Mouse (Mus musculus): ENCODE measurements around the gene Hoxa2. TPM values are rescaled to one million over a fixed set of nuclear protein-coding genes. Genes with fewer than 3 reads are reported as not detected.

The Hoxa2 gene
- polyA plus RNA-seq, 1 experiment from 2014 or later = 0.10 TPM

GRCm38 (mm10) chr6:52191860-52192550, 27.4 kb upstream of the Hoxa2 start:
- Histone ChIP-seq H3K4me2 (ENCODE audit: low read length) (peak overlapping the region; percentile 43), H3K9ac (ENCODE audit: low read depth, low read length) (no peak overlapping the region), H3K27me3 (ENCODE audit: control insufficient read depth, insufficient read depth, low read depth, low read length) (peaks cover 95% of the 10 kb centered on the region), H3K4me1 (ENCODE audit: control insufficient read depth, insufficient read depth, low read length) (peaks cover 6% of the 10 kb centered on the region; the same call in 1 of the 2 replicates), H3K27ac (ENCODE audit: low read length) (no peak overlapping the region), H3K4me3 (ENCODE audit: low read depth, low read length) (peak overlapping the region; percentile 28), H3K36me3 (ENCODE audit: control insufficient read depth, insufficient read depth, low read length) (no peaks in the 10 kb centered on the region), H3K9me3 (replicated peaks; ENCODE audit: control insufficient read depth, low read length, poor library complexity, severe bottlenecking) (no peaks in the 10 kb centered on the region)
- no peak for ATAC-seq
- under 1% methylated on average over 43 of the region's 55 CpGs for WGBS

GRCm38 (mm10) chr6:52190906-52191810, 26.5 kb upstream of the Hoxa2 start, which contains the start of gene Hoxa4:
TSS of gene Hoxa4 (minus strand) at chr6:52191753.
- H3K4me2 ChIP-seq (ENCODE audit: low read length) = peak within 1 kb of the TSS; percentile 43
- no peaks in the 10 kb centered on the region for H3K9me3 ChIP-seq (replicated peaks; ENCODE audit: control insufficient read depth, low read length, poor library complexity, severe bottlenecking)
- peak within 1 kb of the TSS; percentile 28 for H3K4me3 ChIP-seq (ENCODE audit: low read depth, low read length)
- H3K27me3 ChIP-seq (ENCODE audit: control insufficient read depth, insufficient read depth, low read depth, low read length) = peaks cover 95% of the 10 kb centered on the region
- H3K4me1 ChIP-seq (ENCODE audit: control insufficient read depth, insufficient read depth, low read length) = peaks cover 6% of the 10 kb centered on the region; the same call in 1 of the 2 replicates
- WGBS = under 1% methylated on average over 72 of the region's 102 CpGs
- no peak within 1 kb of the TSS for H3K27ac ChIP-seq (ENCODE audit: low read length)
- no peaks in the 10 kb centered on the region for H3K36me3 ChIP-seq (ENCODE audit: control insufficient read depth, insufficient read depth, low read length)
- H3K9ac ChIP-seq (ENCODE audit: low read depth, low read length) = no peak within 1 kb of the TSS
- ATAC-seq = no peak

- no peaks in the 10 kb centered on the region for H3K36me3 ChIP-seq (ENCODE audit: control insufficient read depth, insufficient read depth, low read length)
- H3K4me1 ChIP-seq (ENCODE audit: control insufficient read depth, insufficient read depth, low read length) = peaks cover 6% of the 10 kb centered on the region; the same call in 1 of the 2 replicates
- no peak for ATAC-seq
- no peak overlapping the region for H3K9ac ChIP-seq (ENCODE audit: low read depth, low read length)
- H3K27me3 ChIP-seq (ENCODE audit: control insufficient read depth, insufficient read depth, low read depth, low read length) = peaks cover 96% of the 10 kb centered on the region
- no peaks in the 10 kb centered on the region for H3K9me3 ChIP-seq (replicated peaks; ENCODE audit: control insufficient read depth, low read length, poor library complexity, severe bottlenecking)
- H3K27ac ChIP-seq (ENCODE audit: low read length) = no peak overlapping the region
- H3K4me2 ChIP-seq (ENCODE audit: low read length) = no peak overlapping the region
- H3K4me3 ChIP-seq (ENCODE audit: low read depth, low read length) = no peak overlapping the region
- WGBS = under 1% methylated on average over 23 of the region's 23 CpGs
Measured at GRCm38 (mm10) chr6:52190410-52190809, 25.8 kb upstream of the Hoxa2 start.

- Histone ChIP-seq H3K4me3 (ENCODE audit: low read depth, low read length) (no peak overlapping the region), H3K36me3 (ENCODE audit: control insufficient read depth, insufficient read depth, low read length) (no peaks in the 10 kb centered on the region), H3K27me3 (ENCODE audit: control insufficient read depth, insufficient read depth, low read depth, low read length) (peaks cover 97% of the 10 kb centered on the region), H3K4me2 (ENCODE audit: low read length) (no peak overlapping the region), H3K27ac (ENCODE audit: low read length) (no peak overlapping the region), H3K9ac (ENCODE audit: low read depth, low read length) (no peak overlapping the region), H3K9me3 (replicated peaks; ENCODE audit: control insufficient read depth, low read length, poor library complexity, severe bottlenecking) (no peaks in the 10 kb centered on the region), H3K4me1 (ENCODE audit: control insufficient read depth, insufficient read depth, low read length) (peaks cover 6% of the 10 kb centered on the region; the same call in 1 of the 2 replicates)
- no peak for ATAC-seq
- WGBS = 6% methylated on average over 8 of the region's 8 CpGs
Measured at GRCm38 (mm10) chr6:52189909-52190308, 25.3 kb upstream of the Hoxa2 start.

- no peak for ATAC-seq
- H3K27me3 ChIP-seq (ENCODE audit: control insufficient read depth, insufficient read depth, low read depth, low read length) = peaks cover 97% of the 10 kb centered on the region
- no peak overlapping the region for H3K4me2 ChIP-seq (ENCODE audit: low read length)
- 9% methylated on average over 5 of the region's 5 CpGs for WGBS
- H3K36me3 ChIP-seq (ENCODE audit: control insufficient read depth, insufficient read depth, low read length) = no peaks in the 10 kb centered on the region
- H3K9me3 ChIP-seq (replicated peaks; ENCODE audit: control insufficient read depth, low read length, poor library complexity, severe bottlenecking) = no peaks in the 10 kb centered on the region
- no peak overlapping the region for H3K9ac ChIP-seq (ENCODE audit: low read depth, low read length)
- no peak overlapping the region for H3K27ac ChIP-seq (ENCODE audit: low read length)
- H3K4me1 ChIP-seq (ENCODE audit: control insufficient read depth, insufficient read depth, low read length) = peaks cover 6% of the 10 kb centered on the region; the same call in 1 of the 2 replicates
- no peak overlapping the region for H3K4me3 ChIP-seq (ENCODE audit: low read depth, low read length)
Measured at GRCm38 (mm10) chr6:52189172-52189591, 24.6 kb upstream of the Hoxa2 start.

- no peak overlapping the region for H3K9ac ChIP-seq (ENCODE audit: low read depth, low read length)
- H3K27ac ChIP-seq (ENCODE audit: low read length) = no peak overlapping the region
- H3K9me3 ChIP-seq (replicated peaks; ENCODE audit: control insufficient read depth, low read length, poor library complexity, severe bottlenecking) = no peaks in the 10 kb centered on the region
- no peak for ATAC-seq
- WGBS = 9% methylated on average over 1 of the region's 1 CpGs
- H3K4me1 ChIP-seq (ENCODE audit: control insufficient read depth, insufficient read depth, low read length) = peaks cover 3% of the 10 kb centered on the region; the same call in 1 of the 2 replicates
- H3K27me3 ChIP-seq (ENCODE audit: control insufficient read depth, insufficient read depth, low read depth, low read length) = peaks cover 98% of the 10 kb centered on the region
- H3K4me2 ChIP-seq (ENCODE audit: low read length) = no peak overlapping the region
- no peak overlapping the region for H3K4me3 ChIP-seq (ENCODE audit: low read depth, low read length)
- no peaks in the 10 kb centered on the region for H3K36me3 ChIP-seq (ENCODE audit: control insufficient read depth, insufficient read depth, low read length)
Measured at GRCm38 (mm10) chr6:52186500-52186899, 21.9 kb upstream of the Hoxa2 start.

GRCm38 (mm10) chr6:52185834-52186233, 21.2 kb upstream of the Hoxa2 start:
- no peak for ATAC-seq
- Histone ChIP-seq H3K4me1 (ENCODE audit: control insufficient read depth, insufficient read depth, low read length) (no peaks in the 10 kb centered on the region), H3K27me3 (ENCODE audit: control insufficient read depth, insufficient read depth, low read depth, low read length) (peaks cover 98% of the 10 kb centered on the region), H3K4me3 (ENCODE audit: low read depth, low read length) (no peak overlapping the region), H3K9ac (ENCODE audit: low read depth, low read length) (no peak overlapping the region), H3K9me3 (replicated peaks; ENCODE audit: control insufficient read depth, low read length, poor library complexity, severe bottlenecking) (no peaks in the 10 kb centered on the region), H3K27ac (ENCODE audit: low read length) (no peak overlapping the region), H3K36me3 (ENCODE audit: control insufficient read depth, insufficient read depth, low read length) (no peaks in the 10 kb centered on the region), H3K4me2 (ENCODE audit: low read length) (no peak overlapping the region)
- 11% methylated on average over 3 of the region's 3 CpGs for WGBS

GRCm38 (mm10) chr6:52185222-52185621, 20.6 kb upstream of the Hoxa2 start:
- peaks cover 100% of the 10 kb centered on the region for H3K27me3 ChIP-seq (ENCODE audit: control insufficient read depth, insufficient read depth, low read depth, low read length)
- no peak overlapping the region for H3K27ac ChIP-seq (ENCODE audit: low read length)
- H3K4me1 ChIP-seq (ENCODE audit: control insufficient read depth, insufficient read depth, low read length) = no peaks in the 10 kb centered on the region
- H3K4me3 ChIP-seq (ENCODE audit: low read depth, low read length) = no peak overlapping the region
- no peak overlapping the region for H3K9ac ChIP-seq (ENCODE audit: low read depth, low read length)
- H3K9me3 ChIP-seq (replicated peaks; ENCODE audit: control insufficient read depth, low read length, poor library complexity, severe bottlenecking) = no peaks in the 10 kb centered on the region
- H3K4me2 ChIP-seq (ENCODE audit: low read length) = no peak overlapping the region
- no peak for ATAC-seq
- 1% methylated on average over 18 of the region's 19 CpGs for WGBS
- no peaks in the 10 kb centered on the region for H3K36me3 ChIP-seq (ENCODE audit: control insufficient read depth, insufficient read depth, low read length)

- no peak for ATAC-seq
- Histone ChIP-seq H3K4me1 (ENCODE audit: control insufficient read depth, insufficient read depth, low read length) (no peaks in the 10 kb centered on the region), H3K4me2 (ENCODE audit: low read length) (no peak overlapping the region), H3K9me3 (replicated peaks; ENCODE audit: control insufficient read depth, low read length, poor library complexity, severe bottlenecking) (no peaks in the 10 kb centered on the region), H3K4me3 (ENCODE audit: low read depth, low read length) (no peak overlapping the region), H3K9ac (ENCODE audit: low read depth, low read length) (no peak overlapping the region), H3K36me3 (ENCODE audit: control insufficient read depth, insufficient read depth, low read length) (no peaks in the 10 kb centered on the region), H3K27me3 (ENCODE audit: control insufficient read depth, insufficient read depth, low read depth, low read length) (peaks cover 100% of the 10 kb centered on the region), H3K27ac (ENCODE audit: low read length) (no peak overlapping the region)
- WGBS = 3% methylated on average over 6 of the region's 6 CpGs
Measured at GRCm38 (mm10) chr6:52184668-52185067, 20.0 kb upstream of the Hoxa2 start.
